Mouse (Mus musculus) neutrophil, adult 5-6 weeks (primary cell): ENCODE data around the gene Lrat. TPM values are rescaled to one million over a fixed set of nuclear protein-coding genes. Genes with fewer than 3 reads are reported as not detected.

ENCODE experiments used
- total RNA-seq: library from RNA; stranded (forward); fragments of 200-1000 nt; gene quantifications from 2 replicates; pipeline ENCODE4 v1.2.3, GENCODE M21; 2017

Lrat gene
- total RNA-seq, 1 experiment from 2014 or later, result not detected

Other genes starting within 250 kb of the Lrat start
- gene Rbm46, start 27.5 kb downstream of the Lrat start, total RNA-seq, result not detected in 2 replicates
- gene Fgg, start 103.8 kb upstream of the Lrat start, total RNA-seq, result not detected in 2 replicates
- not detected in 2 replicates for gene Fga, start 122.1 kb upstream of the Lrat start, total RNA-seq
- not detected in 2 replicates for gene Fgb, start 145.9 kb upstream of the Lrat start, total RNA-seq
- 54.5 and 62.4 TPM in 2 replicates for gene Plrg1, start 151.5 kb upstream of the Lrat start, total RNA-seq
- not detected in 2 replicates for gene Dchs2, start 224.0 kb upstream of the Lrat start, total RNA-seq